In the genomic region with DNA sequence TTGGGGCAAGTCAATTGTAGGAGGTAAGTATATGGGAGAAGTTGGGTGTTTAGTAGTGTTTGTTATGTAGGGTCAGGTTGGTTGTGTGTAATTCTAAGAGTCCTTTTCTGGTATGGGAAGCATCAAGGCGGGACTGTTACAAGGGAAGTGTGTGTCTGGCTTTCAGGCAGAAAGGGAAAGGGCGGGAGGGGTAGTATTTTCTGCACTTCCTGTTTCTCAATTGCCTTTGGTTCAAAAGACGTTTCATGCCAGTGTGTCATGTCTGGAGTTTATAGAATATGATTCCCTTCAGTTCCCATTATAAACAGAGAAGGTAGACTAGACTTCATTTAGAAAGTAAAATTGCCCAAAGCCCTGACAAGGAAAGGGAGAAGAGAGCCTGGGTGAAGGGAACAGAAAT, we compare ENCODE assay signal across 12 mouse cellular contexts.
"Had no signal": no experiment of that assay in that cellular context is flagged by ENCODE, and none has a peak within 500 bp of the region (broad histone marks: within the 10 kb centered on the region; RNA-seq: fewer than 3 reads in every experiment).

No protein-coding gene starts in this region.

- H3K27ac ChIP-seq: limb, embryonic 13.5 days; liver, embryonic 15.5 days; midbrain, embryonic 10.5 days; stomach, postnatal 0 days had no signal

- H3K9ac ChIP-seq: limb, embryonic 13.5 days; liver, embryonic 15.5 days had no signal

- ATAC-seq: intestine, embryonic 16.5 days; midbrain, embryonic 16.5 days had no signal

- H3K36me3 ChIP-seq: limb, embryonic 13.5 days; liver, embryonic 15.5 days; midbrain, embryonic 10.5 days had no signal

- H3K4me3 ChIP-seq: limb, embryonic 13.5 days; liver, embryonic 15.5 days; midbrain, embryonic 10.5 days had no signal

- H3K4me1 ChIP-seq: liver, embryonic 15.5 days had no signal

- DNase-seq: kidney, adult 2 months; kidney, postnatal 36 days; left cerebral cortex, postnatal 4 days; lung, adult 2 months; lung, postnatal 10 days; thymus, postnatal 4 days had no signal

- H3K27me3 ChIP-seq: limb, embryonic 13.5 days; liver, embryonic 15.5 days had no signal

- H3K4me2 ChIP-seq: limb, embryonic 13.5 days; liver, embryonic 15.5 days had no signal

- H3K9me3 ChIP-seq: limb, embryonic 13.5 days; liver, embryonic 15.5 days; midbrain, embryonic 10.5 days had no signal
